In the genomic region with DNA sequence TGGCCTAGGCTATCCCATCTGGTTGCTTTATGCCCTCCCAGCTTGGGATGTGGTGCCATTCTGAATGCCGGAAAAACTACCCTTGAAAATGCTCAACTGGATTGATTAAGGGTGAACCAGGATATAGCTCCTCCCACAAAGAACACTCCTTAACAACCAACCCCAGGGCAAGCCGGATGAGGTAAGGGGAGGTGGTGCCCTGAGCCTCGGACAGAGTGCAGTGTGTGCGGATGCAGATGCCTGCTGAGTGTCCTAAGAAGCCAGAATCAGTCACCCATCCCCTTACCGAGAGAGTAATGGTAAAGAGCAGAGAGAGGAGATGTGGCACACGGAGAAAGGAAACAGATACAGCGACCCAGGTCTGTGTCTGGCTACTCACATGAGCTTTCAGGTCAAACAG, we compare ENCODE assay signal across 25 mouse cellular contexts.
DNase-seq lines count a peak whose midpoint lies in the region; ATAC-seq and TF ChIP-seq lines count a peak whose summit lies in the region.
"Had no signal": no experiment of that assay in that cellular context is flagged by ENCODE, and none has a peak within 500 bp of the region (broad histone marks: within the 10 kb centered on the region; RNA-seq: fewer than 3 reads in every experiment).

No protein-coding gene starts in this region.

- CTCF ChIA-PET in Patski (lab: Charles Lee): interaction anchor here (0.7 to 1.0 kb wide), 2 partner anchors 9 to 349 kb away, joined by 3 read pairs; no protein-coding TSS in a partner anchor

- in situ Hi-C loops in Patski (cut with MboI; ENCODE audit: low pct_unique_long_range_greater_than_20kb): no loop called here

- H3K36me3 ChIP-seq in intestine, embryonic 14.5 days (ENCODE audit: control insufficient read depth, insufficient read depth, low read length): no peaks in the 10 kb centered on the region
- no peaks in the 10 kb centered on the region for H3K36me3 ChIP-seq in intestine, embryonic 16.5 days (ENCODE audit: control insufficient read depth, insufficient read depth, low read length)
- H3K36me3 ChIP-seq in myocyte (ENCODE audit: control insufficient read depth, insufficient read depth): no peaks in the 10 kb centered on the region
- no peaks in the 10 kb centered on the region for H3K36me3 ChIP-seq in liver, postnatal 0 days (replicated peaks; ENCODE audit: insufficient read depth, low read length)
- H3K36me3 ChIP-seq: embryonic facial prominence, embryonic 12.5 days; forebrain, embryonic 15.5 days; G1E had no signal

- no peak overlapping the region for H3K4me3 ChIP-seq in intestine, embryonic 14.5 days (ENCODE audit: low read depth, low read length)
- no peak overlapping the region for H3K4me3 ChIP-seq in intestine, embryonic 16.5 days (ENCODE audit: low read length)
- H3K4me3 ChIP-seq in myocyte: no peak overlapping the region
- no peak overlapping the region for H3K4me3 ChIP-seq in liver, postnatal 0 days (ENCODE audit: low read depth, low read length)
- H3K4me3 ChIP-seq: embryonic facial prominence, embryonic 12.5 days; forebrain, embryonic 13.5 days; forebrain, embryonic 15.5 days had no signal

- no peak for TF ChIP-seq EP300 in liver, postnatal 0 days (IDR thresholded peaks at IDR 0.05; ENCODE audit: low read depth)

- no peaks in the 10 kb centered on the region for H3K9me3 ChIP-seq in intestine, embryonic 14.5 days (ENCODE audit: control insufficient read depth, low read length)
- H3K9me3 ChIP-seq in intestine, embryonic 16.5 days (ENCODE audit: control insufficient read depth, low read length): no peaks in the 10 kb centered on the region
- no peaks in the 10 kb centered on the region for H3K9me3 ChIP-seq in liver, postnatal 0 days (ENCODE audit: low read length)
- H3K9me3 ChIP-seq: embryonic facial prominence, embryonic 12.5 days; forebrain, embryonic 13.5 days; forebrain, embryonic 15.5 days had no signal

- peaks cover 16% of the 10 kb centered on the region for H3K4me1 ChIP-seq in intestine, embryonic 14.5 days (replicated peaks; ENCODE audit: control insufficient read depth, insufficient read depth, low read length)
- H3K4me1 ChIP-seq in intestine, embryonic 16.5 days (ENCODE audit: control insufficient read depth, insufficient read depth, low read length): peaks cover 16% of the 10 kb centered on the region
- H3K4me1 ChIP-seq in liver, postnatal 0 days (ENCODE audit: insufficient read depth): peaks cover 6% of the 10 kb centered on the region

- POLR2A ChIA-PET in Patski (lab: Charles Lee): no interaction called here

- 42% methylated on average over 7 of the region's 7 CpGs for WGBS in intestine, embryonic 14.5 days
- 40% methylated on average over 7 of the region's 7 CpGs for WGBS in intestine, embryonic 16.5 days
- WGBS in liver, postnatal 0 days (ENCODE audit: insufficient replicate concordance): 65% methylated on average over 7 of the region's 7 CpGs

- peak; percentile 3 for DNase-seq in embryo, embryonic 9.5 days (ENCODE audit: extremely low spot score)
- no peak for DNase-seq in embryo, embryonic 10.5 days (ENCODE audit: low spot score)
- DNase-seq in intestine, embryonic 14.5 days (ENCODE audit: low spot score): peak; percentile 36
- no peak for DNase-seq in Patski (ENCODE audit: low read depth, low spot score)
- no peak for DNase-seq in liver, postnatal 0 days
- no peak for DNase-seq in cerebellum, adult 11-12 months
- DNase-seq: adrenal gland, adult 8-10 months; adrenal gland, postnatal 14 days; adrenal gland, postnatal 36 days; B cell, adult 2 months; cerebellum, adult 18-20 months; cerebellum, adult 8-10 months; cerebellum, adult 9-11 months; cerebellum, postnatal 14 days; cerebellum, postnatal 36 days; forebrain, postnatal 0 days had no signal

- TF ChIP-seq CTCF in Patski (IDR thresholded peaks at IDR 0.05): no peak
- no peak for TF ChIP-seq CTCF in liver, postnatal 0 days (IDR thresholded peaks at IDR 0.05; ENCODE audit: low read depth)

- no peaks in the 10 kb centered on the region for H3K79me2 ChIP-seq in myocyte (ENCODE audit: control insufficient read depth, insufficient read depth)

- H3K4me2 ChIP-seq in intestine, embryonic 14.5 days (ENCODE audit: low read length): no peak overlapping the region
- no peak overlapping the region for H3K4me2 ChIP-seq in intestine, embryonic 16.5 days (ENCODE audit: low read depth, low read length)
- H3K4me2 ChIP-seq in myocyte (ENCODE audit: low read depth): peak overlapping the region; percentile 28
- H3K4me2 ChIP-seq in liver, postnatal 0 days (ENCODE audit: low read depth, low read length): no peak overlapping the region; the same call in 1 of the 2 replicates
- H3K4me2 ChIP-seq: embryonic facial prominence, embryonic 12.5 days; forebrain, embryonic 13.5 days; forebrain, embryonic 15.5 days had no signal

- no peak overlapping the region for H3K9ac ChIP-seq in intestine, embryonic 14.5 days (ENCODE audit: low read length)
- H3K9ac ChIP-seq in intestine, embryonic 16.5 days (ENCODE audit: low read depth, low read length): no peak overlapping the region
- no peak overlapping the region for H3K9ac ChIP-seq in liver, postnatal 0 days (replicated peaks)
- H3K9ac ChIP-seq: embryonic facial prominence, embryonic 12.5 days; forebrain, embryonic 13.5 days; forebrain, embryonic 15.5 days; forebrain, postnatal 0 days had no signal

- no peak for TF ChIP-seq POLR2A in myocyte (IDR thresholded peaks at IDR 0.05; ENCODE audit: insufficient read length, low read depth)

- ATAC-seq in intestine, embryonic 14.5 days (replicated peaks; ENCODE audit: low FRiP score, low TSS enrichment, low read depth): no peak
- no peak for ATAC-seq in intestine, embryonic 16.5 days
- peak; percentile 64 for ATAC-seq in Patski
- no peak for ATAC-seq in liver, postnatal 0 days
- ATAC-seq: activated CD4-positive, CD25-positive, alpha-beta regulatory T cell, adult 4 months; CD4-positive, CD25-positive, alpha-beta regulatory T cell, adult 4 months; forebrain, embryonic 13.5 days; forebrain, embryonic 15.5 days; forebrain, postnatal 0 days had no signal

- no peak overlapping the region for H3K27ac ChIP-seq in intestine, embryonic 14.5 days (ENCODE audit: low read depth)
- no peak overlapping the region for H3K27ac ChIP-seq in intestine, embryonic 16.5 days (ENCODE audit: low read length)
- no peak overlapping the region for H3K27ac ChIP-seq in liver, postnatal 0 days (ENCODE audit: low read depth)
- H3K27ac ChIP-seq: embryonic facial prominence, embryonic 12.5 days; forebrain, embryonic 13.5 days; forebrain, embryonic 15.5 days had no signal

- no peaks in the 10 kb centered on the region for H3K27me3 ChIP-seq in intestine, embryonic 14.5 days (replicated peaks; ENCODE audit: control insufficient read depth, insufficient read depth, low read length)
- H3K27me3 ChIP-seq in intestine, embryonic 16.5 days (replicated peaks; ENCODE audit: control insufficient read depth, insufficient read depth, low read length): no peaks in the 10 kb centered on the region
- H3K27me3 ChIP-seq in Patski (no peaks in the 10 kb centered on the region), myocyte (ENCODE audit: control insufficient read depth, insufficient read depth, insufficient read length) (no peaks in the 10 kb centered on the region)
- no peaks in the 10 kb centered on the region for H3K27me3 ChIP-seq in liver, postnatal 0 days (ENCODE audit: insufficient read depth, low read length)
- H3K27me3 ChIP-seq: CH12.LX; embryonic facial prominence, embryonic 12.5 days; forebrain, embryonic 13.5 days; forebrain, embryonic 15.5 days had no signal

- H3ac ChIP-seq in myocyte (ENCODE audit: control insufficient read depth, insufficient read length): no peak overlapping the region

TF ChIP-seq in myocyte, 11 proteins besides CTCF, POLR2A, EP300 and RAD21:
- TF ChIP-seq MYOG (IDR thresholded peaks at IDR 0.05; ENCODE audit: control insufficient read depth in 1 of 3, insufficient read depth in 1 of 3, insufficient read length in 2 of 3, low read depth in 2 of 3): no peak
- no peak for TF ChIP-seq SRF (IDR thresholded peaks at IDR 0.05; ENCODE audit: control insufficient read depth, insufficient read length, low read depth)
- TF ChIP-seq USF1 (IDR thresholded peaks at IDR 0.05; ENCODE audit: low read depth): no peak
- TF ChIP-seq MYOD1 (IDR thresholded peaks at IDR 0.05; ENCODE audit: control insufficient read depth in 1 of 3, insufficient read length in 2 of 3, low read depth in 2 of 3): no peak
- no peak for TF ChIP-seq E2F4 (IDR thresholded peaks at IDR 0.05; ENCODE audit: insufficient read depth)
- TF ChIP-seq POLR2AphosphoS2 (IDR thresholded peaks at IDR 0.05; ENCODE audit: insufficient read length, low read depth): no peak
- TF ChIP-seq CEBPB (IDR thresholded peaks at IDR 0.05; ENCODE audit: insufficient read depth, poor library complexity, severe bottlenecking): no peak
- no peak for TF ChIP-seq REST (IDR thresholded peaks at IDR 0.05; ENCODE audit: insufficient read depth, insufficient read length)
- TF ChIP-seq MAX (IDR thresholded peaks at IDR 0.05; ENCODE audit: low read depth): no peak
- no peak for TF ChIP-seq TCF3 (IDR thresholded peaks at IDR 0.05; ENCODE audit: insufficient read length, low read depth)
- TF ChIP-seq TCF12 (IDR thresholded peaks at IDR 0.05; ENCODE audit: insufficient read depth, poor library complexity, severe bottlenecking): no peak
TF ChIP-seq in myocyte: peak in this region for 0.

Comparison
In these comparisons a context has a peak if more than half of its experiments do, and no peak if none do; other contexts are left out.
1. DNase-seq: peak in embryo, embryonic 9.5 days (single experiment) and intestine, embryonic 14.5 days (single experiment); none in embryo, embryonic 10.5 days (single experiment), Patski (single experiment), liver, postnatal 0 days (single experiment) and cerebellum, adult 11-12 months (single experiment).